Mouse (Mus musculus): ENCODE measurements around the gene Trf. TPM values are rescaled to one million over a fixed set of nuclear protein-coding genes. Genes with fewer than 3 reads are reported as not detected.

The Trf gene
- total and polyA plus RNA-seq, 3 experiments: not detected

GRCm38 (mm10) chr9:103185946-103186345 is 44.3 kb downstream of the Trf start:
- H3K27ac ChIP-seq (ENCODE audit: insufficient read depth, low read depth): no peak overlapping the region
- in situ Hi-C loops (cut with MboI; ENCODE audit: low pct_ligation_motif_present, low pct_unique_long_range_greater_than_20kb, low sequenced_read_pairs) (no loop called here), dilution Hi-C loops (cut with MboI; ENCODE audit: extremely low pct_ligation_motif_present, extremely low pct_unique_long_range_greater_than_20kb, low sequenced_read_pairs) (no loop called here)
- H3K4me3 ChIP-seq (replicated peaks in 1 of 3; ENCODE audit: low read depth in 2 of 3, low read length in 2 of 3, poor library complexity in 1 of 3): no peak overlapping the region
- no peaks in the 10 kb centered on the region for H3K9me3 ChIP-seq (replicated peaks; ENCODE audit: low read length)
- no peak overlapping the region for H3K9ac ChIP-seq (ENCODE audit: insufficient read depth, low read depth)
- no peaks in the 10 kb centered on the region for H3K27me3 ChIP-seq (replicated peaks)
- TF ChIP-seq MYC (IDR thresholded peaks at IDR 0.05; ENCODE audit: low read depth, low read length) (no peak), MXI1 (IDR thresholded peaks at IDR 0.05; ENCODE audit: low read depth, low read length) (no peak), ZC3H11A (IDR thresholded peaks at IDR 0.05; ENCODE audit: low read depth, low read length) (no peak), PAX5 (IDR thresholded peaks at IDR 0.05; ENCODE audit: low read length) (no peak), JUND (conservative IDR thresholded peaks at IDR 0.05; ENCODE audit: low read depth, low read length) (no peak), SMC3 (IDR thresholded peaks at IDR 0.05; ENCODE audit: low read depth, low read length) (no peak), UBTF (IDR thresholded peaks at IDR 0.05; ENCODE audit: low read depth, low read length) (no peak), ETS1 (conservative IDR thresholded peaks at IDR 0.05; ENCODE audit: low read depth, low read length) (no peak), ZNF384 (IDR thresholded peaks at IDR 0.05; ENCODE audit: low read depth, low read length) (no peak), ZKSCAN1 (IDR thresholded peaks at IDR 0.05; ENCODE audit: borderline replicate concordance, low read depth, low read length) (no peak), TCF12 (IDR thresholded peaks at IDR 0.05; ENCODE audit: low read depth, low read length) (no peak), MAX (IDR thresholded peaks at IDR 0.05; ENCODE audit: low read length) (no peak), ZMIZ1 (IDR thresholded peaks at IDR 0.05; ENCODE audit: low read depth, low read length) (no peak), USF2 (conservative IDR thresholded peaks at IDR 0.05; ENCODE audit: low read depth, low read length) (no peak), E2F4 (IDR thresholded peaks at IDR 0.05; ENCODE audit: insufficient replicate concordance, low read depth, low read length) (no peak), CHD2 (IDR thresholded peaks at IDR 0.05; ENCODE audit: low read length) (no peak)
- DNase-seq (ENCODE audit: extremely low read depth): no peak
- H3K79me2 ChIP-seq (replicated peaks; ENCODE audit: control insufficient read depth, extremely low read depth, insufficient read depth, poor library complexity, severe bottlenecking): no peaks in the 10 kb centered on the region
- H3K4me1 ChIP-seq (ENCODE audit: control insufficient read depth in 1 of 2, insufficient read depth in 2 of 2): 0 out of 4 replicates have a peak, but pooled peaks cover 2 to 3% of the 10 kb centered on the region in 2 experiments
- peaks cover 28 to 35% of the 10 kb centered on the region in 2 experiments for H3K36me3 ChIP-seq (replicated peaks in 1 of 2; ENCODE audit: control insufficient read depth in 1 of 2, insufficient read depth in 1 of 2, low read length in 1 of 2)
- H3K4me2 ChIP-seq (ENCODE audit: insufficient read depth, low read depth, poor library complexity, severe bottlenecking): no peak overlapping the region

- dilution Hi-C loops (cut with MboI; ENCODE audit: extremely low pct_ligation_motif_present, extremely low pct_unique_long_range_greater_than_20kb, low sequenced_read_pairs): no loop called here
- Histone ChIP-seq H3K79me2 (replicated peaks; ENCODE audit: control insufficient read depth, extremely low read depth, insufficient read depth, poor library complexity, severe bottlenecking) (no peaks in the 10 kb centered on the region), H3K9ac (ENCODE audit: insufficient read depth, low read depth) (no peak overlapping the region), H3K27me3 (replicated peaks) (no peaks in the 10 kb centered on the region), H3K4me1 (ENCODE audit: control insufficient read depth in 1 of 2, insufficient read depth in 2 of 2) (0 out of 4 replicates have a peak, but pooled peaks cover 2 to 3% of the 10 kb centered on the region in 2 experiments), H3K9me3 (replicated peaks; ENCODE audit: low read length) (no peaks in the 10 kb centered on the region), H3K4me2 (ENCODE audit: insufficient read depth, low read depth, poor library complexity, severe bottlenecking) (no peak overlapping the region), H3K4me3 (replicated peaks in 1 of 3; ENCODE audit: low read depth in 2 of 3, low read length in 2 of 3, poor library complexity in 1 of 3) (no peak overlapping the region), H3K36me3 (replicated peaks in 1 of 2; ENCODE audit: control insufficient read depth in 1 of 2, insufficient read depth in 1 of 2, low read length in 1 of 2) (peaks cover 17 to 24% of the 10 kb centered on the region in 2 experiments), H3K27ac (ENCODE audit: insufficient read depth, low read depth) (no peak overlapping the region)
- no peak for DNase-seq (ENCODE audit: extremely low read depth)
- no peak for TF ChIP-seq IRF4 (IDR thresholded peaks at IDR 0.05; ENCODE audit: low read depth, low read length)
- no peak for TF ChIP-seq MAFK (IDR thresholded peaks at IDR 0.05; ENCODE audit: insufficient replicate concordance, low read length)
- no peak for TF ChIP-seq MYC (IDR thresholded peaks at IDR 0.05; ENCODE audit: low read depth, low read length)
- TF ChIP-seq JUN (IDR thresholded peaks at IDR 0.05; ENCODE audit: insufficient read depth, low read depth, low read length): no peak
- no peak for TF ChIP-seq BHLHE40 (IDR thresholded peaks at IDR 0.05; ENCODE audit: low read depth, low read length)
- TF ChIP-seq CHD2 (IDR thresholded peaks at IDR 0.05; ENCODE audit: low read length): no peak
- TF ChIP-seq ELF1 (IDR thresholded peaks at IDR 0.05; ENCODE audit: low read depth, low read length): no peak
- no peak for TF ChIP-seq MXI1 (IDR thresholded peaks at IDR 0.05; ENCODE audit: low read depth, low read length)
- TF ChIP-seq USF2 (conservative IDR thresholded peaks at IDR 0.05; ENCODE audit: low read depth, low read length): no peak
- TF ChIP-seq KAT2A (IDR thresholded peaks at IDR 0.05; ENCODE audit: insufficient replicate concordance, low read length): no peak
- TF ChIP-seq EP300 (IDR thresholded peaks at IDR 0.05; ENCODE audit: low read length): no peak
- TF ChIP-seq PAX5 (IDR thresholded peaks at IDR 0.05; ENCODE audit: low read length): no peak
- TF ChIP-seq TBP (conservative IDR thresholded peaks at IDR 0.05; ENCODE audit: low read depth, low read length): no peak
- TF ChIP-seq MAZ (IDR thresholded peaks at IDR 0.05; ENCODE audit: low read depth, low read length): no peak
- no peak for TF ChIP-seq POLR2A (IDR thresholded peaks at IDR 0.05; ENCODE audit: low read depth, low read length)
- TF ChIP-seq E2F4 (IDR thresholded peaks at IDR 0.05; ENCODE audit: insufficient replicate concordance, low read depth, low read length): no peak
- TF ChIP-seq ZNF384 (IDR thresholded peaks at IDR 0.05; ENCODE audit: low read depth, low read length): no peak
- TF ChIP-seq HCFC1 (IDR thresholded peaks at IDR 0.05; ENCODE audit: low read depth, low read length): no peak
- no peak for TF ChIP-seq CHD1 (IDR thresholded peaks at IDR 0.05; ENCODE audit: low read depth, low read length)
- no peak for TF ChIP-seq RAD21 (IDR thresholded peaks at IDR 0.05; ENCODE audit: low read depth, low read length)
- in situ Hi-C loops (cut with MboI; ENCODE audit: low pct_ligation_motif_present, low pct_unique_long_range_greater_than_20kb, low sequenced_read_pairs): no loop called here
Measured at GRCm38 (mm10) chr9:103184855-103185254, 45.4 kb downstream of the Trf start.

All from CH12.LX (cell line).